Mouse (Mus musculus) hindbrain, embryonic 11.5 days (tissue): Measurements from ENCODE around the gene Stn1. TPM values are rescaled to one million over a fixed set of nuclear protein-coding genes. Genes with fewer than 3 reads are reported as not detected.

ENCODE experiments used
- ATAC-seq: fragments of 200-750 bp; cut with Nextera tagmentation; 2 replicates; pipeline ENCODE4 v1.8.0; 2017; ENCODE audit warnings: mild to moderate bottlenecking, moderate TSS enrichment, moderate library complexity; ENCODE audit not compliant: low FRiP score
- DNase-seq: peaks from one replicate; pipeline ENCODE4 v3.0.0-alpha.2; 2015; ENCODE audit warnings: low spot score
- H3K27ac ChIP-seq: fragments of 300-500 bp; sonication (generic); 2 replicates; pipeline ENCODE4 v1.5.1; 2014; ENCODE audit warnings: mild to moderate bottlenecking, low read depth, low read length
- H3K27me3 ChIP-seq: fragments of 300-500 bp; sonication (generic); 2 replicates; pipeline ENCODE4 v1.6.1; 2014; ENCODE audit warnings: mild to moderate bottlenecking, low read length, moderate library complexity, mixed read lengths; ENCODE audit not compliant: control insufficient read depth, insufficient read depth
- H3K36me3 ChIP-seq: fragments of 300-500 bp; sonication (generic); 2 replicates; pipeline ENCODE4 v1.6.1; 2014; ENCODE audit warnings: mild to moderate bottlenecking, low read length, moderate library complexity, mixed read lengths; ENCODE audit not compliant: control insufficient read depth, insufficient read depth
- H3K4me1 ChIP-seq: fragments of 300-500 bp; sonication (generic); replicated peaks from 2 replicates; pipeline ENCODE4 v1.6.1; 2014; ENCODE audit warnings: low read length, mixed read lengths; ENCODE audit not compliant: control insufficient read depth, insufficient read depth
- H3K4me2 ChIP-seq: fragments of 300-500 bp; sonication (generic); replicated peaks from 2 replicates; pipeline ENCODE4 v1.6.1; 2014; ENCODE audit warnings: mild to moderate bottlenecking, low read depth, low read length
- H3K4me3 ChIP-seq: fragments of 300-500 bp; sonication (generic); 2 replicates; pipeline ENCODE4 v1.5.1; 2014; ENCODE audit warnings: low read depth, low read length
- H3K9ac ChIP-seq: fragments of 300-500 bp; sonication (generic); 2 replicates; pipeline ENCODE4 v1.6.1; 2014; ENCODE audit warnings: low read depth, low read length
- H3K9me3 ChIP-seq: fragments of 300-500 bp; sonication (generic); 2 replicates; pipeline ENCODE4 v1.6.1; 2016; ENCODE audit warnings: low read length; ENCODE audit not compliant: control insufficient read depth
- WGBS: fragments of 180-500 bp; shearing (Covaris S2); extraction: QIAGEN DNeasy Blood & Tissue Kit; methylation state at CpG from one replicate; pipeline ENCODE4 v1.1.7; 2014; 5-methylcytosine and 5-hydroxymethylcytosine counted together
- polyA plus RNA-seq: library from polyadenylated mRNA; unstranded; fragments of >200 nt; fragmentation: Nextera tagmentation; extraction: Ambion mirVana; gene quantifications from 2 replicates; pipeline ENCODE4 v1.2.1, GENCODE M21; 2014

The Stn1 gene
- polyA plus RNA-seq, 1 experiment from 2014 or later, result 46.8 TPM

- H3K9me3 ChIP-seq, result no peaks in the 10 kb centered on the region
- DNase-seq (no peak), ATAC-seq (no peak)
- H3K4me2 ChIP-seq, result no peak overlapping the region
- H3K27me3 ChIP-seq, result no peaks in the 10 kb centered on the region
- H3K4me3 ChIP-seq, result no peak overlapping the region
- no peak overlapping the region for H3K27ac ChIP-seq
- 92% methylated on average over 5 of the region's 5 CpGs for WGBS
- no peaks in the 10 kb centered on the region for H3K36me3 ChIP-seq
- no peaks in the 10 kb centered on the region for H3K4me1 ChIP-seq
- H3K9ac ChIP-seq, result no peak overlapping the region
Measured at GRCm38 (mm10) chr19:47570042-47570441, 32.7 kb upstream of the Stn1 start.

- no peak overlapping the region for H3K9ac ChIP-seq
- no peak overlapping the region for H3K4me3 ChIP-seq
- no peaks in the 10 kb centered on the region for H3K9me3 ChIP-seq
- no peak overlapping the region for H3K27ac ChIP-seq
- no peak for DNase-seq
- 80% methylated on average over 8 of the region's 8 CpGs for WGBS
- no peaks in the 10 kb centered on the region for H3K36me3 ChIP-seq
- no peak overlapping the region for H3K4me2 ChIP-seq
- H3K27me3 ChIP-seq, result no peaks in the 10 kb centered on the region
- H3K4me1 ChIP-seq, result no peaks in the 10 kb centered on the region
- ATAC-seq, result no peak
Measured at GRCm38 (mm10) chr19:47565994-47566393, 28.7 kb upstream of the Stn1 start.

GRCm38 (mm10) chr19:47565031-47565654 lies 27.8 kb upstream of the Stn1 start:
- ATAC-seq (no peak), DNase-seq (no peak)
- H3K4me1 ChIP-seq, result no peaks in the 10 kb centered on the region
- H3K27ac ChIP-seq, result no peak overlapping the region
- H3K4me3 ChIP-seq, result no peak overlapping the region
- H3K9me3 ChIP-seq, result no peaks in the 10 kb centered on the region
- no peak overlapping the region for H3K4me2 ChIP-seq
- WGBS, result 65% methylated on average over 17 of the region's 17 CpGs
- no peak overlapping the region for H3K9ac ChIP-seq
- H3K36me3 ChIP-seq, result no peaks in the 10 kb centered on the region
- H3K27me3 ChIP-seq, result no peaks in the 10 kb centered on the region

- H3K36me3 ChIP-seq, result no peaks in the 10 kb centered on the region
- no peaks in the 10 kb centered on the region for H3K27me3 ChIP-seq
- whole genome bisulfite sequencing, result 86% methylated on average over 13 of the region's 13 CpGs
- H3K27ac ChIP-seq, result no peak overlapping the region
- ATAC-seq, result no peak
- no peaks in the 10 kb centered on the region for H3K9me3 ChIP-seq
- no peaks in the 10 kb centered on the region for H3K4me1 ChIP-seq
- no peak overlapping the region for H3K9ac ChIP-seq
- no peak overlapping the region for H3K4me3 ChIP-seq
- no peak for DNase-seq
- no peak overlapping the region for H3K4me2 ChIP-seq
Measured at GRCm38 (mm10) chr19:47563715-47564114, 26.4 kb upstream of the Stn1 start.

GRCm38 (mm10) chr19:47561996-47562441 lies 24.7 kb upstream of the Stn1 start:
- Histone ChIP-seq H3K27ac (no peak overlapping the region), H3K27me3 (no peaks in the 10 kb centered on the region), H3K36me3 (no peaks in the 10 kb centered on the region), H3K4me2 (no peak overlapping the region), H3K9ac (no peak overlapping the region), H3K4me1 (no peaks in the 10 kb centered on the region), H3K4me3 (no peak overlapping the region), H3K9me3 (no peaks in the 10 kb centered on the region)
- 70% methylated on average over 5 of the region's 5 CpGs for WGBS
- ATAC-seq (no peak), DNase-seq (no peak)

- H3K4me3 ChIP-seq, result no peak overlapping the region
- DNase-seq (no peak), ATAC-seq (no peak)
- no peak overlapping the region for H3K9ac ChIP-seq
- no peaks in the 10 kb centered on the region for H3K36me3 ChIP-seq
- no peak overlapping the region for H3K4me2 ChIP-seq
- H3K9me3 ChIP-seq, result no peaks in the 10 kb centered on the region
- WGBS, result 91% methylated on average over 12 of the region's 12 CpGs
- H3K27ac ChIP-seq, result no peak overlapping the region
- H3K27me3 ChIP-seq, result no peaks in the 10 kb centered on the region
- no peaks in the 10 kb centered on the region for H3K4me1 ChIP-seq
Measured at GRCm38 (mm10) chr19:47560544-47561161, 23.3 kb upstream of the Stn1 start.

- WGBS, result 74% methylated on average over 14 of the region's 14 CpGs
- no peak overlapping the region for H3K27ac ChIP-seq
- DNase-seq, result no peak
- no peaks in the 10 kb centered on the region for H3K9me3 ChIP-seq
- no peak overlapping the region for H3K4me2 ChIP-seq
- no peak for ATAC-seq
- no peaks in the 10 kb centered on the region for H3K4me1 ChIP-seq
- no peaks in the 10 kb centered on the region for H3K36me3 ChIP-seq
- no peak overlapping the region for H3K4me3 ChIP-seq
- H3K9ac ChIP-seq, result no peak overlapping the region
- no peaks in the 10 kb centered on the region for H3K27me3 ChIP-seq
Measured at GRCm38 (mm10) chr19:47559751-47560512, 22.6 kb upstream of the Stn1 start.

GRCm38 (mm10) chr19:47559145-47559544 lies 21.8 kb upstream of the Stn1 start:
- DNase-seq, result no peak
- ATAC-seq, result no peak

More at GRCm38 (mm10) chr19:47559145-47559544, 21.8 kb upstream of the Stn1 start:
- Histone ChIP-seq H3K27ac (no peak overlapping the region), H3K27me3 (no peaks in the 10 kb centered on the region), H3K4me3 (no peak overlapping the region), H3K9ac (no peak overlapping the region), H3K4me2 (no peak overlapping the region), H3K36me3 (no peaks in the 10 kb centered on the region), H3K4me1 (no peaks in the 10 kb centered on the region), H3K9me3 (no peaks in the 10 kb centered on the region)
- WGBS, result 86% methylated on average over 5 of the region's 5 CpGs
